Mouse (Mus musculus) cerebellum, postnatal 25 days (tissue): Measurements from ENCODE around the gene Pts.

Source experiments
- DNase-seq, 2 experiments: peaks; one replicate each; pipeline ENCODE4 v3.0.0; 2021; ENCODE audit warnings: mixed read lengths in 2 of 2

Pts gene

GRCm38 (mm10) chr9:50528293-50528892 is at the start of gene Pts:
Pts (minus strand) TSS chr9:50528724.
- DNase-seq: peak; percentile 98 to 99

- no peak for DNase-seq
Observed at GRCm38 (mm10) chr9:50569599-50570525, 41.3 kb upstream of the Pts start.

- no peak for DNase-seq
Observed at GRCm38 (mm10) chr9:50567881-50568280, 39.4 kb upstream of the Pts start.

- no peak for DNase-seq
Observed at GRCm38 (mm10) chr9:50567372-50567771, 38.8 kb upstream of the Pts start.

- no peak for DNase-seq
Observed at GRCm38 (mm10) chr9:50565940-50566339, 37.4 kb upstream of the Pts start.

GRCm38 (mm10) chr9:50565173-50565572 is 36.6 kb upstream of the Pts start:
- peak in 1 of 2 experiments; percentile 14 for DNase-seq

GRCm38 (mm10) chr9:50561918-50562360 is 33.4 kb upstream of the Pts start:
- no peak for DNase-seq

- DNase-seq: no peak
Observed at GRCm38 (mm10) chr9:50561145-50561917, 32.8 kb upstream of the Pts start, which contains the start of gene Tex12. Tex12 (minus strand) TSS chr9:50561325.

- DNase-seq: no peak
Observed at GRCm38 (mm10) chr9:50555094-50555446, 26.5 kb upstream of the Pts start, which contains the start of gene Bco2. Bco2 (minus strand) TSS chr9:50555181.

GRCm38 (mm10) chr9:50554241-50555093 is 25.9 kb upstream of the Pts start, which contains the start of gene Il18:
Il18 (plus strand) TSS chr9:50554827.
- DNase-seq: peak; percentile 6 to 24

GRCm38 (mm10) chr9:50553547-50553946 is 25.0 kb upstream of the Pts start:
- no peak for DNase-seq

GRCm38 (mm10) chr9:50552206-50552605 is 23.7 kb upstream of the Pts start:
- DNase-seq: no peak

- no peak for DNase-seq
Observed at GRCm38 (mm10) chr9:50548936-50549335, 20.4 kb upstream of the Pts start.

- no peak for DNase-seq
Observed at GRCm38 (mm10) chr9:50547859-50548478, 19.4 kb upstream of the Pts start.

GRCm38 (mm10) chr9:50542401-50542800 is 13.9 kb upstream of the Pts start:
- DNase-seq: no peak

- DNase-seq: no peak
Observed at GRCm38 (mm10) chr9:50540170-50540569, 11.6 kb upstream of the Pts start.

- DNase-seq: no peak
Observed at GRCm38 (mm10) chr9:50537295-50537694, 8.8 kb upstream of the Pts start.

GRCm38 (mm10) chr9:50536603-50537135 is 8.1 kb upstream of the Pts start:
- DNase-seq: no peak

GRCm38 (mm10) chr9:50535930-50536329 is 7.4 kb upstream of the Pts start:
- DNase-seq: no peak

- DNase-seq: no peak
Observed at GRCm38 (mm10) chr9:50533791-50534190, 5.3 kb upstream of the Pts start.

GRCm38 (mm10) chr9:50533328-50533727 is 4.8 kb upstream of the Pts start:
- DNase-seq: no peak
